Mouse (Mus musculus) neutrophil, adult 5-6 weeks (primary cell): ENCODE data around the gene Oxa1l. TPM values are rescaled to one million over a fixed set of nuclear protein-coding genes. Genes with fewer than 3 reads are reported as not detected.
"Not testable (repeated sequence)": the region's sequence is repeated elsewhere in the genome, so short reads cannot be mapped to it uniquely, and the experiment has no call there.

ENCODE experiments used
- ATAC-seq: fragments of 151-379, 151-347 bp; 2 replicates; pipeline ENCODE4 v1.8.0; 2017; ENCODE audit warnings: mild to moderate bottlenecking, moderate TSS enrichment; ENCODE audit not compliant: insufficient number of reproducible peaks, poor library complexity, low FRiP score, severe bottlenecking; ENCODE audit errors: extremely low read depth
- total RNA-seq: library from RNA; stranded (forward); fragments of 200-1000 nt; gene quantifications from 2 replicates; pipeline ENCODE4 v1.2.3, GENCODE M21; 2017

Oxa1l gene
- total RNA-seq, result 58.7 and 61.3 TPM in 2 replicates

DNA sequence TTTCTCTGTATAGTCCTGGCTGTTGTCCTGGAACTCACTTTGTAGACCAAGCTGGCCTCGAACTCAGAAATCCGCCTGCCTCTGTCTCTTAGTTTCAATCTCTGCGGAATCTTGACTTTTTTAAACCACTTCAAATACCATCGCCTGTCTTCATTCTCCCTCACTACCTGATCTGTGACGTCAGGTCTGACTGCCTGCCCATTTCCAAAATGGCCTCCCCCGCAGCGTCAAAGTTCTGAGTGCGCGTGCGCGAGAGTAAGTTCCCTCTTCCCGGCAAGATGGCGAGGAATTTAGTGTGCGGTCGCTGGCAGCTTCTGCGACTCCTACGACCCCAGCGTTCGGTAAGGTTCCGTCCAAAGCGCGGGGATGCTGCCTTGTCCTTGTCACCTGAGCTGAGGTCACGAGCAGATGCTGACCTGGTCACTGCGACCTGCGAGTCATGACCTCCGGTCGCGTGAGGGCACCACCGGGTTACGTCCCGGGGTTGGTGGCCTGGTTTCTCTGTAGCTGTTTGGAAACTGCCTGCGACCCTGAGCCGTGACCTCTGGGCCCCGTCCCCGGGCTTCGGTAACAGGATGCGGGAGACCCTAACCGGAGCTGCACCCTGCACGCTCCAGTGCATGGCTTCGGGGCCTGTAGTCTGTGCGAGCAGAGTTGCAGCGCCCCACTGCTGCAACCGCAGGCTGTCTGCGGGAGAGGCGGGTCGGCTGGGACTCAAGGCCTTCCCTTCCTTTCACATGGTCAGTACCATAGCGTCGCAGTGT is at the start of gene Oxa1l:
Gene Oxa1l (plus strand): TSS at position 258 of the 764 bp plus-strand sequence.
- ATAC-seq, result peak; percentile 96

DNA sequence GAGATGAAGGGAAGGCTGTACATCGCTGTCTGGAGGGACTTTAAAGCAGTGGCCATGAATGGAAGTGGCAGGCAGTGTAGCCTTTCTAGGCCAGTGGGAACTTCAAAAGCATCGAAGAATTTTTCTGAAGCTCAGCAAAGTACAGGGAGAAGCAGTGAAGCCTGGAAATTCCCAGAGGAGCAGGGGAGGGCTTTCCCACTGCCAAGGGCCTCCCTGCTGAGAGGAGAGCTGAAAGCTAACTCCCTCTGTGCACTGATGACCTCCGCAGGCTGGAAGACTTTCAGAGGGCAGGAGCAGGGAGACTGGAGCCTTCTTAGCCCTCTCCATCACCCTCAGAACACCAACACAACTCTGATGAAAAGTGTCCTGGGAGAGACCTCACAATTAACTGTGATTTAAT is 48.9 kb upstream of the Oxa1l start:
- no peak for ATAC-seq

DNA sequence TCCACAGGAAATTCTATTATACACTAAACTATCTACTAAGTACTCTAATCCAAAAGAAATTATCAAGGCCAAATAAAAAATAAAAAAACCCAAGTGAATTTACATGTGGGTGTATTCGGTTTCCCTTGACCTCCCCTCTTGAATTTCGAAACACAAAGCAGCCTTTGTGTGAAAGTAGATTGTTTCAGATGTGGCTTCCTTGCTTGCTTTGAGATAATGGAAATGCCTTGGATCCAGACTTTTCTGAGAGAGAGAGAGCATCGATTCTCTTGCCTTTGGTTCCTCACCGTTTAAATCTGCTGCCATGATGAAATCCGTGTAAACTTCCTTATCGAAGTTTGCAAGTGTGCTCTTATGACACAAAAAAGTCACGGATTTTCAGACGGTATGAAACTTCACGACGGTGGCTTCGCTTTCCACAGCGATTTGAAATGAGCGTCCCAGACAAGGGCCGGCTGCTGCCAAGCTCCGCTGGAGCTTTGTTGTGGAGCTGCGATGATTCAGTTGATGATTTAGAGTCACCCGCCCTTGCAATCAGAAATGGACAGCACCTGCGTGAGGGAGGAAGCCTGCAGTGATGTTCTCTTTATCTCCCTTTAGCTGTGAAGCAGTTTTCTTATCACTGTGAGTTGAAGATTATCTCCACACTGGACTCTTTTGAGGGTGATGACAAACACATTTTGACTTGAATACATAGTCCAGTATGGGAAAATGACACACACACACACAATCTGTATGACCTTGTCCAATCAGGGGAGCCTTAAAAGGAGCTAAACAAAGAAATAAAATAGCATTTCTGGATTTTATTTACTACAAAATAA is 38.9 kb upstream of the Oxa1l start:
- ATAC-seq, result no peak

DNA sequence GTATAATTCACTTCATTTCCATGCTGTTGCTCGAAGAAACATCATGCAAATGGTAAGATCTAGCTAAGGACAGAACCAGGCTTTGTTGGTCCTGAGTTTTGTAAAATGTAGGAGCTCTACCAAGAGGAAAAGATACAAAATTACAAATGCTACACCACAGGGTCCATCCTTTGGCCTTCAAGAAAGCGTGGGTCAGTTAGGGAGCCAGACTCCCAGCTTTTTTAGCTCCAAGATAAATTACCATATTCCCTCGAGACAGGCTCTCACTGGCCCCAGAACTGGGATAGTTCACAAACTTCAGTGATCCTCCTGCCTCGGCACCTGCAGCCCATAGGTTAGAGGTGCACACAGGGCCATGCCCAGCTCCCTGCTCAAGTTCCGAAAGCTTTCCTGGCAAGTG is 36.1 kb upstream of the Oxa1l start:
- ATAC-seq, result no peak

DNA sequence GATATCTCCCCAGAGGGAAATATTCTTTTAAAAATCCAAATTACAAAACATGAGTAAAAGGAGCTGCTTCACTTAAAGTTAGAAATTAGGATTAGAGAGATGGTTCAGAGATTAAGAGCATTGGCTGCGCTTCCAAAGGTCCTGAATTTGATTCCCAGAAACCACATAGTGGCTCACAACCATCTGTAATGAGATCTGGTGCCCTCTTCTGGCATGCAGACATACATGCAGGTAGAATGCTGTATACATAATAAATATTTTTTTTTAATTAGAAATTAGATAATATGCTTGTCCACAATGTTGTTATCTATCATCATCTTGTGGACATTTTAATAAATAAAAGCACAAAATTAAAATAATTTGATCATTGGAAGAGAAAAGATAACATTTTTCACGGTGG is 32.1 kb upstream of the Oxa1l start:
- no peak for ATAC-seq

DNA sequence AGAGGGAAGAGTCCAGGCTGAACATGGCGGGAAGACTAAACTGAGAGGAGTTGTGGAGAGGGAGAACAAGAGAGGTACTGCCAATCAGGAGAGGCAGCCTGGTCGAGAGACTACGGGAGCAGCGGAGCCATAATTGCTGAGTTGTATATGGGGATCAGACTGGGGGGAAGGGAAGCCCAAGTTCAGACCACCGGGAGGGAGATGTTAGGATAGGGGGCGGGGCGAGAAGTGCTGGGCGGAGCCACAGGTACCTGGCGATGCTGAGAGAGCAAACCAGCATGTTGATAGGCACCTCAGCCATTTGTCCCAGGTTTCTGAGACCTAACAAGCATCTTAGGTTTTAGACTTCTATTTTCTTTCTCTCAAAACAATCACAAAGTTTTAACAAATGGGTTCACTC is 31.4 kb upstream of the Oxa1l start:
- no peak for ATAC-seq

DNA sequence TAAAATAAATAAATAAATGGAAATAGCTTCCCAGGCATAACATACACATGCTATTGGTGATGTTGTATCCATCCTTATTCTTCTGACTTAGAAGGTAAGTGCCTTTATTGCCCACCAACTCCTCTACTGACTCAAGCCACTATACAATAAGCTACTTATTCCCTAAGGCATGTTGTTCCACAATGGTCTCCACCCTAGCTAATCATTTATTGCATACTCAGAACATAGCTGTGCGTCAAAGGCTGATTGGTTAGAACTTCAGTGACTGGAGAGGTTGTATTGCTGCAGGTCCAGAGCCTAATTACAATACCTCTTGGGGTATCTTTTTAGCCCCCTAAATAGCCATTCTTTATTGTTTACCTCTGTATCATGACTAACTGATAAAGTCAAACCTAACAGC is 29.5 kb upstream of the Oxa1l start:
- no peak for ATAC-seq

DNA sequence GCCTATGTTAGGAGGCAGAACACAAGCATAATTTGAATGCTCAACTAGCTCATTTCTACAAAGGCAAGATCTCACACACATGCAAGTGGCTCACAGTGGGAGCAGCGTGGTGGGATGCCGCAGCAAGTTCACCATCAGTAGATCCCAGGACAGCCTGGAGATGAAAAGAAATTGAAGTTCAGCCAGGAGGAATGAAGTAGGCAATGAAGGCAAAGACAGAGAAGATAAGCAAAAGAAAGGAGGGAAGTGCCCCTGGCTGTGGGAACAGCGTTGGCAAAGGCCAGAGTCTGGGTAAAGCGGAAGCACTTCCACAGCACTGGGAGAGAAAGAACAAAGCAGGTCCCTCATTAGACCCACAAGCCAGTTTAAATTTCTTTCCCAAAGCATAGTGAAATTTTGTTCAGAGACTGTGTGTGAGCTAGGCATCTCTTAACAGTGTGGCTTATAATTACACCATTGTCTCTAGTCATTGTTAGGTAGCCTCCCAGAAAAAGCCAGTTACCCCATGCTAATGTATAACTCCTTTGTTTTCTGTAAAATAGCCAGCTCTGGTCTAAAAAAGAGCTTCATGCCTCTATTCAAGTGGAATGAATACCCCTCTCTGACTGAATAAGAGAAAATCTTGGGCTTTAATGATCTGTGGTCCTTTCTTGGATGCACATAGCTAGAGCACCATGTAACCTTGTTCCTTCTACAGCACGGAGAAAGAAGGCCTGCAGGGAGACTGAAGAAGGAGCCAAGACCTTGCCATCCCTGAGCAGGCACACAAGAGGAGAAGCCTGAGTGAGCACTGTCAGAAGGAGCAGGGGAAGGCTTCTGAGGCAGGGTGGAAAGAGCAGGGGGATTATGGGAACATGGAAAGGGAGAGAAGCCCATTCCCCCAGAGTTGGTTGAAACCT is 28.2 kb upstream of the Oxa1l start:
- ATAC-seq, result no peak

DNA sequence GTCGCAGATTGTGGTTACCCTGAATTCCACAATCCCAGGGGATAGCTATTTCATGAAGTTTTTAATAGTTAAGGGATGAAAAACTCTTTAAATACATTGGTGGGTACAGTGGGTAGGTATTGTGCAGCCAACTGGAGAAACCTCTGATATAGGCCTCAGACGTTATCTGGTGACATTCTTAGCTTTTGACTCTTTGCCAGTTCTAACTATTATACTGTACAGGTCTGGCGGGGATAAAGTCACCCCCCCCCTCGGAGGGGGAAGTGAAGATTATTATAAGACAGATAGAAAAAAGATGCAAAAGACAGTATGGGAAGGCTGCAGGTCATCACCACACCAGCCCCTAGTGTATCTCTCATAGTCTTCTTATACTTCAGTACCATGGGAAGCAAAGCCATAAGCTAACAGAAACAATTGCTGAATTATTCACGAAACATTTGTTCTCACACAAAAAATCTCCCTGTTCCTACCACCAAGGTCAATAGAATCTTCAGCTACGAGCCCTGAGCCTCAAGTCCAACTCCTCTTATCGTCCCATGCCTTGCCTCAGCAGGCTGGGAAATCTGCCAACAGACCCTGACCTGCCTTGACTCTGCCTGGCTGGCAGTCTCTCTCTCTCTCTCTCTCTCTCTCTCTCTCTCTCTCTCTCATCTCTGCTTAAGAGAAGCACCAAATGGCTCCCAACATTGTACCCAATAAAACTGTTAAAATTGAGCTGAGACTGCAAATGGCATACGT is 27.0 kb upstream of the Oxa1l start:
- no peak for ATAC-seq

DNA sequence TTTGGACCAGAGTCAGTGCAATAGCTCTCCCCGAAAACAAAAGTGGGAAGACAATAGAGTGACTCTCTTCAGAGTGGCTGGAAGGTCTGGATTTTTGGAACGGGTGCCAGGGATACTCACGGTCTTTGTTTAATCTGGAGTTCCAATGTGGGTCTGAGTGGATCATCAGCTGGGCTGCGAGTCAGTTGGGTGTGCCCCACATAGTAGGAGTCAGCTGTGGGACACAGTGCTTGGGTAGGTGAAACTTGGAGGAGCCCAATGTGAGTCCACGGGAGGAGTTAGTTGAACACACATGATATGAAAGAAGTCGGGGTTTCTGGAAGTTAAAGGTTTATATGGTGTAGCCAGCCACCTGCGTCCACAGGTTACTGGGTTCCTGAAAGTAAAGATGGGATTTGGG is 19.8 kb upstream of the Oxa1l start:
- no peak for ATAC-seq

DNA sequence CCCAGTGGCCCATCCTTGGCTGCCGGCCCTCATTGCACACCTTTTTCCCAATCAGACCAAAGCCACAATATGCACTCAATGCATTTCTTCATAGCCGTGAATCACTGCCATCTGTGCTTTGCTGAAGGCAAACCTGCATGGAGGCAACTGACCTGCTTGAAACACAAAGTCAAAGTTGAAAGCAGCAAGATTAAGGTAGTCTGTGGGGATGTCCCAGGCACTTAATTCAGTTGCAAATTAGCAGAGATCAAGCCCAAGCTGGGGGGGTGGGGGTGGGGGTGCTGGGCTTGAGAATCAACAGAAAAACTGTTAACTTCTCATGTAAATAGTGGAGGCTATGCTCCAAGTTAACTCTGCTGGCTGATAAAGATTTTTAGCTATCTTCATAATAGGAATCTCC is 18.8 kb upstream of the Oxa1l start:
- not testable (repeated sequence) for ATAC-seq

DNA sequence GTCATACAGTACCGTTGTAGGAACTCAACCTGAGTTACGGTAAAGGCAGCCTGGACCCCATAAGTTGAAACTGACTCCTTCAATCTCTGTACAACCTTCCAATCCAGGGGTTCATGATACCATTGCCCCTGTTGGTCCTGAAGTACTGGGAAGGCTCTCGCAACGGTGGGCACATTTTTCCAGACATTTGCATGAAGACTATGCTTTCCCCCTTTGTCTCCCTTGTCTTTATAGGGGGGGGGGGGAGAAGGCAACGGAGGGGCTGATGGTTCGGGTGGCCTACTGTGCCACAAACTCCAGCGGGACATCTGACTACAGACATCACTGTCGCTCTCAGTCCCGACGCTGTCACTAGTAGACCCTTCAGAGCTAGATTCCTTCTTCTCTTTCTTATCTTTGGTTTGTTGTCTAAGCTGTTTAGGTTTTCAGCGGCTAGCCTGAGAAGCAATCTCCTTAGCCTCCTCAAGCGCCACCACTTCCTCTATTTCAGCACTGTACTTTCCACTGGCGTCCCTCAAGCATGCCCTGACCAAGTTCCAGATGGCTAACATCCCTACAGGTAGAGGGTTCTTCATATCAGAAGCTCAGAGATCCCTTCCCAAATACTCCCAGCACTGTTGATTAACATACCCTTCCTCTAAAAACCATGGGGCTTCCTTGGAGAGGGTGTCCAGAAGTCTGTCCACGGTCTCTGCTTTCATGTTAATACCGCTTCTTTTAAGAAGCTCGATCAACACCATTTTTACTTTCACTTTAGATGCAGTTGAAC is 9.7 kb upstream of the Oxa1l start:
- ATAC-seq, result not testable (repeated sequence)

DNA sequence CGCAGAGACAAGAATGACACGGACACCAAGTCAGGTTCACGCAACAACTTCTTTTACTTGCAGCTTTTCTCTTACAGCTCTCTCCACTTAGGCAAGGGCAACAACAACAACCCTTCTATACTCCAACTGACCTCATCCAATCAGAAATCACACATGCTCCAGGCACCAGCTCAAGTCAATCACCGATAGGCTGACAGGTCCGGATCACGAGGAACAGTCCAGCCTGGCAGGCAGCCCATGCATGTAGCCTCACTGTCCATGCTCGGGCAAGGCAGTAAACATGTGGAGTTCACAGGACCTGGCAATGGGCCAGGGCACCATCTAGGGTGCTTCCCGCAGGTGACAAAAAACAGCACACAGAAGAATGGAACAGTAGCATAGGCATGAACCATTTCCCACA is 8.3 kb upstream of the Oxa1l start:
- ATAC-seq, result no peak

DNA sequence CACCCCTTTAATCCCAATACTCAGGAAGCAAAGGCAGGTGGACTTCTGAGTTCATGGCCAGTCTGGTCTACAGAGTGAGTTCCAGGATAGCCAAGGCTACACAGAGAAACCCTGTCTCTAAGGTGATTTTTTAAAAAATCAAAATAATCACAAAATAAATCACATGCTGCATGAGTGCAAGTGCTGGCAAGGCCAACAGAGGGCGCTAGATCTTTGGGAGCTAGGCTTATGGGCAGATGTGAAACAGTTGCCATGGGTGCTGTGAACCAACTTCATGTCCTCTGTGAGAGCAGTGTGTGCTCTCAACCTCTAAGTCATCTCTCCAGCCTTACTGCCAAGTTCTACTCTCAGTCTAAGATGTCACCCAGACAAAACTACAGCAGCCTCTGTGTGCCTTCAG is 6.2 kb upstream of the Oxa1l start:
- ATAC-seq, result no peak

DNA sequence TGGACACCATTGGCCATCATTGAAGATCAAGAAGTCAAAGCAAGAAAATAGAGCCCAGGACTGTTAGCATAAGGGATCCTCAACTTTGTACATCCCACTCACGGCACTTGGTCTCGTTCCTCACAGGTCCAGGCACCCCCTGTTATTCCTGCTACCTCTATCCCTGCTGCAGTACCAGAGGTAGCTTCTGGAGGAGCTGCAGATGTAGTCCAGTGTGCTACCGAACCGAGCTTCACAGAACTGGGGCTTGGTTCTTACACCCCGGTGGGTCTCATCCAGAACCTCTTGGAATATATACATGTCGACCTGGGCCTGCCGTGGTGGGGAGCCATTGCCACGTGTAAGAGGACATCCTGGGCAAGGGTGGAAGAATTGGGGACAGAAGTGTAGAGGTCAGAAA is 2.5 kb downstream of the Oxa1l start:
- ATAC-seq, result no peak

DNA sequence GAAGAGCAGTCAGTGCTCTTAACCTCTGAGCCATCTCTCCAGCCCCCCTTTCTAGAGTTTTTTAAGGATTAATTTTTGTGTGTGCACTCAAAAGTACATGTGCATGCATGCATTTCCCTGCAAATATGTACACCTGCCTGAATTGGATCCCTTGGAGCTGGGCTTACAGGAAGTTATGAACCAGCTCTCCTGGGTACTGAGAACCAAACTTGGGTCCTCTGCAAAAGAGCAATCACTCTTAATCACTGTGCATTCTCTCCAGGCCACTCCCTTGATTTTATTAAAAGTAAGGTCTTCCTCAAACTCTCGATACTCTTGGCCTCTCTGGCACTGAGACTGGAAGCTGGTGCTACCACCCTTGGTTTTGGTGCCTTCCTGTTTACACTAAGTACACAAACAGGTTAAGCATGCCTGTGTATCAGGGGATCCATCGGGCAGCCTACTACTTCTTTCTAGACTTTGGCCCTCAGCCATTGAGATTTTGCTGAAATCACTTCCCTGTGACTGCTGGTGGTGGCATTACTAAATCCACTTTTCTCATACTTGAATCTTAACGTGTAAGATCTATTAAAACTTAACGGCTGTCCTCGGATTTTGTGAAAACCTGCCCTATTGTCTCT is 4.5 kb downstream of the Oxa1l start:
- ATAC-seq, result no peak

DNA sequence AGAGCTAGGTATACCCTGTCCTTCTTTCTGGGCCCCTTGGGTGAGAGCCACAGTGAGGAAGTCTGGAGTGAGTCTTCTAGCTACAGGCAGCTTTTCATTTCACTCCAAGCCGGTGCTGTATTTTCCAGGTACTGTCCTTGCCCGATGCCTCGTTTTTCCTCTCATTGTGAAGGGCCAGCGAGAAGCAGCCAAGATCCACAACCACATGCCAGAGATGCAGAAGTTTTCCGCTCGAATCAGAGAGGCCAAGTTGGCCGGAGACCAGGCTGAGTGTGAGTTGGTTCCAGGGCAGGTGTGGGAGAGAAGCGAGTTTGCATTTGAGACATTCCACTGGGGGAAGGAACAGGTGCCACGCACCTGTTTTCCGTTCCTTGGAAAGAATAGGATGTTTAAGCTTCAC is 5.9 kb downstream of the Oxa1l start:
- ATAC-seq, result no peak
